Mouse (Mus musculus) CD4-positive helper T cell, adult 2 months (primary cell): ENCODE data around the gene Cd63.

Source experiments
- DNase-seq: peaks from one replicate; pipeline ENCODE4 v3.0.0-alpha.2; 2012; ENCODE audit warnings: low read depth, missing footprints, low spot score

Cd63 gene

DNA sequence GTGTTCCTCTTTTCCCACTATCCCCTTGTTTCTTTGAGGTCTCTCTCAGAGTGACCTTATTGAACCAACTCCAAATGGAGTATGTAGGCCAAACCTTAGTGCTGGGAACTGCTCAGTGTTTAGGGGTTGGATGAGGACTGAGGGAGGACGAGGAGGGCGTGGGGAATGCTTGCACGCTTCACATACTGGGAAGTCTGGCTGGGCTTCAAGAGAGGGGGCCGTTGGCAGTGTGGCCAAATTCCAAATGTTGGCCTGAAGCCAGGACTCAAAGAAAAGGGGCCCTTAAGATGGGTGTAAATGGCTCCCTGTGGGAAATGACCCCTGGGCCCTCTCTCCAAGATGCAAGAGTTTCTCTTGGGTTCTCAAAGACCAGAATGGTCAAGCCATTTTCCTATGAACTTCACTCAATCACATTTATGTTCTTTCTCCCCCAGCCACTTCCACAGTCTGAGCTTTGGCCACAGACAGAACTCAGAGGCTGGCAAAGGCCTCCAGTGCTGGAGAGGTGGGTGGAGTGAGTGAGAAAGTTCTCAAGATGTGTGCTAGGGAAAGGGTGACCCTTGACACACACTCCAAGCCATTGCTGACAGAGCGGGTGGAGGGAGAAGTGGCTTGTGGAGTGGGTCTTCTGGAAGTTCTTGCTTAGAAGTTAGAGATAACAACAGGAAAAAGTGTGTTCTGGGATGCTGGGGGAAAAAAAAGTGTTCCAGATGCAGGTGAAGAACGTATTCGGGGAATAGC lies 29.0 kb downstream of the Cd63 start:
- DNase-seq: no peak

DNA sequence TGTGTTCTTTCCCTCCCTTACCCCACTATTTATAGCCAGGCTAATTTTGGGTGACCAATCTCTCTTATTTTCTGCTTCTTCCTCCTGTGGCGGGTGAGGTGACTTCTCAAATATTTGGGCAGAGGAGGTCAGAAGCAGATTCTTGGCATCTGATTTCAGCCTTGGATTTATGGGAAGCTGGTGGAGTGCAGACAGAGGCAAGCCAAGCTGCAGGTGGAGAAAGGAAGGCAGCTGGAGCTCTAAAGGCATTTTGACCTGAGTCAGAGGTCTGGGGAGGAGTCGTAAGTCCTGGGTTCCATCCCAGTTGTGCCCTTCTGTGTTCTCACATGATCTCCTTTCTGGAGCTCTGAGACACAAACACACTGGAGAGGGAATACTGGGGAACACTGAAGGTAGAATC lies 30.7 kb downstream of the Cd63 start:
- DNase-seq: no peak

DNA sequence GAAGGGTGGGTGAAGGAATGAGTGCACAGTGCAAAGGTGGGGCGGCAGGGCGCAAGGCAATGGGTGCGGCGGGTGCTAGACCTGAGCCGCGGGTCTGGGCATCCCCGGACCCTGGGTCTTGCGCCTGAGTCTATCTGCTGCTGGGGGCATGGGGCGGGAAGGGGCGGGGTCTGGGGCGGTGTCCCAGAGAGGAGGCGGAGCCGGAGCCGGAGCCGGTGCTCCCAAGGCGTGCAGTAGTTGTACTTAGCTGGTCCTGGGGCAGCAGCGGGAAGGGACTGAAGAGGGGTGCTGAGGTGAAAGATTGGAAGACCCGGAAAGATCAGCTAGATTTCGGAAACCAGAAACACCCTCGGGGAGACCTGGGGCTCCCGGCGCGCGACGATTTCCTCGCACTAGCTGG lies 32.8 kb downstream of the Cd63 start, which contains the start of gene Itga7:
Gene Itga7, plus strand, starts transcription at position 245 of the 400 bp plus-strand sequence.
- DNase-seq: peak; percentile 46

DNA sequence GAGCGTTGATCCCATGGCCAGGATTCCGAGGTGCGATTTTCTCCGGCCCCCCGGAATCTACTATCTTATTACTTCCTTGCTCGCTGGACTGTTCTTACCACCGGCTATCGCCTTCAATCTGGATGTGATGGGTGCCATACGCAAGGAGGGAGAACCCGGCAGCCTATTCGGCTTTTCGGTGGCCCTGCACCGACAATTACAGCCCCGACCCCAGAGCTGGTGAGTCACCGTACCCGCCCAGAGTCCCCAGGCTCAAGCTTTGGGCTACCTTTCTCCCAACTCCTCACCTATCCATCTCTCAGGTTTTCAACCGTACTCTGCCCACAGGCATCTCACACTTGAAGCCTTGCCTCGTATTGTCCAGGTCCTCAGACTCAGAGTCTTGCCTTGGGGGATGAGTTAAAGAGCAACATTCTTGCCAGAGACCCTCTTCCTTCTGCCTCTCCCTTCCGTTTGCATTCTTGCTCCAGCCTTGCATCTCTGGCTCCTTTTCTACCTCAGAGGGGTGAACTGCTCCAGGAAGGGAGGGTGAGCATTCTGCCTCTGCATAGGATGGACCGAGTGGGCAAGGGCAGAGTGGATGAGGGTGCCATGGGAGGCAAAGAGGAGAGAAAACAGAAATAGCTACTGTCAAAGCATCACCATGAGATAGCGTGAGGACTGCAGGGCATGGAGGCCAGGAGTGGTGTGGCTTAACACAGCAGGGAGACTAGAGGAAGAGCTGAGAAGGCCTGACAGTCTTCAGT lies 33.4 kb downstream of the Cd63 start:
- DNase-seq: peak; percentile 10

DNA sequence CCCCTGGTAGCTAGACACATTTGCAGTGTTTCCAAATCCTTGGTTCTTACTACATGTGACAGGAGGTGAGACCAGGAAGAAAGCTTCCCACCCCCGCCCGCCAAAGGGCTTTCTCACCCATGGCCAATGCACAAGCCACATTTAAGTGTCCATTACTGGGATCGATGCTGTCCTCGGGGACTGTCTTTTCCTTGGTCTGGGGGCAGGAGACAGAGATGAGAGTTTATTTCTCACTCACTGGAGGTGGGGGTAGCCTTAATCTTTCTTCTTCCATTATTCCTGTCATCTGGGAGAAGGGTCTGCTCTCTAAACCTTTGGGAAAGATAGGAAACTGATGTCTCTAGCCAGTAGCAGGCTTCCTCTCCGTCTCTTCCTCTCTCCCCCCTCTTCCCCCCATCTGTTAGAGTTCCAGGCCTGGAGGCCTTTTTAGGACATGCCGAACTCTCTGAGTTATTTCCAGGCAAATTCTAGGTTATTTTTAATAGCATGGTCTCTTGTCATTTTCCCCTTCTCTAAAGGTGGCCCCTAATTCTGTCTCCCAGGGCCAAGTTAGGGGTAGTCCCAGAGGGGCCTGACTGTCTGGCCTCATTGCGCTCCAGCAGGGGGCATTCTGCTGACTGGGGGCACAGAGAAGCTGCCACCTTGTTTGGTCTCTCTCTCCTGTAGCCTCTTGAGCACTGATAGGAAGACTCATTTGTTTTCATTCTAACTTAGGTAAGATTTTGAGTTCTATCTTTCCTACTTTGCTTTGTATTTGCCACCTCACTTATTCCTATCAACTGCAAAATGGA lies 34.4 kb downstream of the Cd63 start:
- no peak for DNase-seq

DNA sequence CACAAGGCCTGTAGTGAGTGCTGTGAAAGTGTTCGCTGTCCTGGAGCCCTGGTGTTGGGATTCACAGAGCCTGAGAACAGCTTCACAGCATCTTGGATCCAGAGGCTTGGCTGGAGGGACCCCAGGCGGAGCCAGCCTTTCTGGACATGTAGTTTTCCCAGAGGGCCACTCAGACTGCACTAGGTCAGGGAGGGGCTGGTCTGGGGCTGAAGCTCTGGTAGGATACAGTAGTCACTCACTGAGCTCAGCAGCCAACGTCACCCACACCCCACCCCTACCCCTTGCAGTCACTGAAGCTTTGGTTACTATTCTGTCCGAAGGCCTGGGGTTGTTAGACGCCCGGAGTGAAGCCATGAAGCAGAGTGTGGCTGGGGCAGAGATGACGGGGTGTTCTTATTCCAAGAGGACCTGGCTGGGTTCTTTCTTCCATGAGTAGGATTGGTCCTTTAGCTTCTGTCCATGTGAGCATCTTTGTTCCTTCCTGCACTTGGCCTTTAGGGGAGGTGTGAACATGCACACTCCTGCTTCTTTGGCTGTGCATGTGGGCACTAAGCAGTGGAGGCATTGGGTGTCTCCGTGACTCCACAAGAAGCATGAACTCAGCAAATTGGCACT lies 35.1 kb downstream of the Cd63 start:
- no peak for DNase-seq

DNA sequence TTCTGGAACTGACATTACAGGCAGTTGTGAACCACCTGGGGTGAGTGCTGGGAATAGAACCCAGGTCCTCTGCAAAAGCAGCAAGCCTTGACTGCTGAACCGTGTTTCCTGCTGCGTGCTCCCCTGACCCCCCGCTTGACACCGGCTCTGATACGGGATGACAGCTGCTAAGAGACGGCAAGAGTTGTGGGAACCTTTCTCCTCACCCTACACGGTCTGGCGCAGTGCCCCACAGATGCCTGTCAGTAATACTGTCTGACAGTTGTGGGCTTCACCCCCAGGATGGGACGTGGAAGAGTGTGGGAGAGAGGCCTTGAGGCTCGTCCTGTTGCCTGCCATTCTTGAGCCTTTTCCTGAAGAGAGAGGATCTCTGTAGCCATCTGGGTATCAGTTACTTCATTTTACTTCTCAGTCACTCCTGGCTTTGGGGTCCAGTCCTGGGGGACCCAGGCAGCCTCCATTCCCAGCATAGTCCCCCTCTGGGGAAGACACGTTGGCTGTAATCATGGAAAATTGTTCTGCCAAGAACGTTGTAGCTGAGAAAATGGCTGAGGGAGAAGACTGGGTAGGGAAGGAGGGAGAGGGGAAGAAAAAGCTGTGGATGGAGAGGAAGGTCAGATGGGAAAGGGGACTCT lies 37.1 kb downstream of the Cd63 start:
- DNase-seq: no peak

DNA sequence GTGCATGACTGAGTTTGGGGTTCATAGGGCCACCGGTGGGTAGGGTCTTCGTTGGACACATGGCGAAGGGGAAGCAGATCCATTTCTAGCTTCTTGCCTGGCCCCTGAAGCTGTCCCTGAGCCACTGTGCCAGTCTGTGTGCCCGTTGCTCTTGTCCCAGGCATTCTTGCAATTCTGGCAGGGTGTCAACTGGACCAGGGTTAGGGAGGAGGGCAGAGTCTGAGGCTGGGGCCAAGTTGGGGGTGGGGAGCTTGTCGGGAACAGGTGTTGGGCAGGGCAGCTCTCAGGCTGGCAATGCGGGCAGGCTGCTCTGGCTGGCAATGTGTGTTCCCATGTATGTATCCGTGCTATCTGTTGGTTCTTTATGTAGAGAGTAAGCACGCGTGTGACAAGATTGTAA lies 37.7 kb downstream of the Cd63 start:
- DNase-seq: no peak

DNA sequence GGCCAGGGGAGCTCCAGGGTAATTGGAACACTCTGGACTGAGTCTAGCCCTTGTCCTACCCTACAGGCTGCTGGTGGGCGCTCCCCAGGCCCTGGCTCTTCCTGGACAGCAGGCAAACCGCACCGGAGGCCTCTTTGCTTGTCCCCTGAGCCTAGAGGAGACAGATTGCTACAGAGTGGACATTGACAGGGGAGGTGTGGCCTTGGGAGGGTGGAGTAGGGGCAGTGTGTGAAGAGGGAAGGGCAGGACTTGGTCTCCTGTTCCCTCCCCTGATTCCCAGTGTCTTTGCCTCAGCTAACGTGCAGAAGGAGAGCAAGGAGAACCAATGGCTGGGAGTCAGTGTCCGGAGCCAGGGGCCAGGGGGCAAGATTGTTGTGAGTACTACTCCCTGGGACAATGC lies 38.2 kb downstream of the Cd63 start:
- DNase-seq: no peak

DNA sequence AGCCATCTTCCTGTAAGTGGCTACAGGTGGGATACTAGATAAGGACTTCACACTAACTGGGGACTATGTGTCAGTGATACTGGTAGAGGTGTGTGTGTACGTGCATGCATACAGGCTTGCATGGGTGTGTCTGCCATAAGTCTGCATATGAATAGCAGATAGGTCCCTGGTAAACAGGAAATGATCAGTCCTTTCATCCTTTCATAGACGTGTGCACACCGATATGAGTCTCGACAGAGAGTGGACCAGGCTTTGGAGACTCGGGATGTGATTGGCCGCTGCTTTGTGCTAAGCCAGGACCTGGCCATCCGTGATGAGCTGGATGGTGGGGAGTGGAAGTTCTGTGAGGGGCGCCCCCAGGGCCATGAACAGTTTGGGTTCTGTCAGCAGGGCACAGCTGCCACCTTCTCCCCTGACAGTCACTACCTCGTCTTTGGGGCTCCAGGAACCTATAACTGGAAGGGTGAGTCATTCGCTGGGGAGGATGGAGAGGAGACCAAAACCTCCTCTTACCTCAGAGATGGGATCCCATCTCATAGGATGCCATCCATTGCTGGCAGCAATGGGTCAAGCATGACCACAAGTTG lies 39.8 kb downstream of the Cd63 start:
- DNase-seq: peak; percentile 64

DNA sequence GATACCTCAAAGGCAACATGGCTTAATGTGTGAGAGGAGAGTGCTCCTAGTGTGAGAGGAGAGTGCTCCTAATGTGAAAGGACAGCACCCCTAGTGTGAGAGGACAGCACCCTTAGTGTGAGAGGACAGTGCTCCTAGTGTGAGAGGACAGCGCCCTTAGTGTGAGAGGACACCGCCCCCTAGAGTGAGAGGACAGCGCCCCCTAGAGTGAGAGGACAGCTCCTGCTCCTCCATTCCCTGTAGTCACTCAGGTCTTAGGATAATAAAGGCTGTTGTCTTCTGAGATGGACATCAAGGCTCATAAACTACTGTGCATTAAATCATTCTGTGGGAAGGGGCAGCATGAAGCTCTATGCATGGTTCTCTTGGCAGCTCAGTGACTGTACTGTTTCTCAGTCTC lies 44.9 kb downstream of the Cd63 start:
- DNase-seq: peak; percentile 22

DNA sequence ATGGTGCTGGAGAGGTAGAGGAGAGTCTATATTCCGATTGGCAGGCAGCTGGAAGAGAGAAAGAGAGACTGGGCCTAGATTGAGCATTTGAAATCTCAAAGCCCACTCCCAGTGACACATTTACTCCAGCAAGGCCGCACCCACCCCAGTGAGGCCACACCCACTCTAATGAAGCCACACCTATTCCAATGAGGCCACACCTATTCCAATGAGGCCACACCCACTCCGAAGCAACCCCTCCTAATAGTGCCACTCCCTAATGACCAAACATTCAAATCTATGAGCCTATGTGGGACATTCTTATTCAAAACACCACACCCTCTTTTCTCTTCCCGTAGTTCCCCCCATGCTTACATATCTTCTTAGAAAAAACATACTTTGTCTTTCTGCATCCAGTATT lies 46.7 kb downstream of the Cd63 start:
- DNase-seq: no peak

DNA sequence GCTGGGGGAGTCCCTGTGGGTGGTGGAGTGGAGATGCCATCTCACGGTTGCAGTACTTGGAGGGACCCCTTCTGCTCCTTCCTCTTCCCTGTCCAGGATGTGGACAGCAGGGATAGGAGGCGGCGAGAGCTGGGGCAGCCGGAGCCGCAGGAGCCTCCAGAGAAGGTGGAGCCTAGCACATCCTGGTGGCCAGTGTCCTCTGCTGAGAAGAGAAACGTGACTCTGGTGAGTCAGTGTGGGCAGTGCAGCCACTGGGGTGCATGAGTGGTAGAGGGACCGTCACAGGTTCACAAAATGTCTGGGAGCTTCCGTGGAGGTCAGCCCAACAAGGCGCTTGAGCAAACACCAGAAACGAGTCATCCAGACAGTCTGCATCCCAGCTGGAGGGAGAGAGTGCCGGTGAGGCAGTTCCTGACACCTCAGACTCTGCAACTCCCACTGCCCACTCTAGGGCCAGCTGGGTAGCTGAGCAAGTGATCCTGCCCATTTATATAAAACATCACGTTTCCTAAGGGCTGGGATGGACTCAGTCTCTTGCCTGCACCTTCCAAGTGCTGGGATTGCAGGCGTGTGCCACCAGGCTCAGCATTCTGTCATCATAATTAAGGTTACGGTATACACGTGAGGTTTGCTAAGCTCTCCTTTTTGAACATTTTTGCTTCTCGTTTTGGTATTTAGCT lies 49.6 kb downstream of the Cd63 start:
- DNase-seq: no peak

DNA sequence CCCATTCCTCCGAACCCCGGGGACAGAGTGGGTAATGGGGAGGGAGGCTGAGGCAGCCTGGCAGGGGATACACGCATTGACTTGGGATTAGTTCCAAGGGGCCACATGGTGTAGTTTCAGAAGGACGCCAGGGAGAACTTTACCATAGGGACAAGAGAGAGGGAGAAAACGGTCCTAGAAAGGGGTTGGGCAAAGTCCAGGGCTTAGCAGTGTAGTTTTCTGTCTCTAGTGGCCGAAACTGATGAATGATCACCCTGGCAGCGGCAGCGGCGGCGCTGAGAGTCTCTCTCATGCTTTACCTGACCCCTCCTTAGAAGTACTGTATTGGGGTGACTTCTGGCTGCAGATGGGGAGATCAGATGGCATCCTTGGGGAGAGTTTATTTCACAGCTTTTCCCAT lies 57.6 kb downstream of the Cd63 start:
- DNase-seq: no peak

DNA sequence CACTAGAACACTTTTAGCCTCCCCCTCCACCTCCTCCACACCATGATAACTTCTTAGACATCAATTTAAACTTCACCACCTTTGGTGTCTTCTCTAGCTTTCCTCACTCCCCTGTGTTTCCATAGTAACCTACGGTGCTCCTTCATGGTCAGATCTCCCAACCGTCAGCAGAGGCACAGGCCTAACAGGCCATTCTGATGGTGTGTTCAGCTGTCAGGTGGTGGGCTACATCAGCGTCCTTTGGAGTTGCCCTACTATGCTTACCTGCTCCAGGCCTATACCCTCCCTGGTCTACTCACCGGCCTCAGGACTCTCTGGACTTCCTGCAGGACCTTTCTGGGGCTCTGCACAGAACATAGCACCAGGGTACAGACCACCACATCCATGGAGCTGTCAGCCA lies 59.4 kb downstream of the Cd63 start:
- DNase-seq: no peak

DNA sequence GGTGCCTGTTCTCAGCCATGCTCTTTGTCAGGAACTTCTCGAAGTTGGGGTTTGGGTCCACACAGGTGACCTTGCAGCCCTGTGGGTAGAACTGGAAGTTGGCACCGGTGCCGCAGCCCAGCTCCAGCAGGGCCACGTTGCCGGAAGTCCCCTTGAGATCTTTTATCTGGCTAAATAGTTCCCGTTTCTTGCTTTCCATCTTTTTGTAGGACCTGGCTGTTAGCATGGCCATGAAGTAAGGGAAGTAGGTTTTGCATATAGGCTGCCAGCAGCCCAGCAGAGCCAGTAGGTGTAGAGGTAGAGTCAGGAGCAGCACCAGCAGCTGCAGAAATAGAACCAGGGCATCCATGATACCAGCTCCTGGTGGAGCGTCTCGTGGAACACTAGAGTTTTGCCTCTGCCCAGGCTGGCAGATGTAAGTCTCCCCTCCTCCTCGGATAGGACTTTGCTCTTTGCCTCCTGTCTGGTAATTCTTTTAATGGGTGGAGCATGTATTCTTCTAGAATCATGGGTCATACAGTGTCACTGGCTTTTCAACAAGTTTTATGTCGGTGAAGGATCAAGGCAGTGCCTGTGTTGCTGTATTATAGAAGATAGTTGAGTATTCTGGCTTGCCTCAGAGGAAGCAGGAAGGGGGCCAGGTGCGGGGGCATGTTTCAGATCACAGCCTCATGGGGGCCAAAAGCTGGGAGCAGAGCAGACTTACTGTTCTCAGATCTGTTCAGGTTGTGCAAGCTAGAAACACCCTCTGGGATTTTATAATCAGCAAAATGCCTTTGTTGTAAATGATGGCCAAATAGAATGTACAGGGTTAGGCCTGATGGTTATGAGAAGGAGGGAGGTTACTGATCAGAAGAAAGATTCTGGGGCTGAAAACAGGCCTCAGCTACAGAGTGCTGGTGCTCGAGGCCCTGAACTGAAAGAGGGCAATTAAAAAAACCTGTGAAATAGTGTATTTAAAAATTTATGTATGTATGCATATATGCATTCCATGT lies 60.1 kb downstream of the Cd63 start, which contains the start of gene Mettl7b:
Gene Mettl7b, minus strand, starts transcription at position 399 of the 995 bp plus-strand sequence.
- DNase-seq: no peak
